Mouse (Mus musculus) heart, postnatal 25 days (tissue): ENCODE measurements at regions not wholly inside any gene's neighbourhood (a gene's known extent, or its start where the extent isn't known, plus 50 kb on each side); places are given as distances from the start of the nearest gene placed in this dataset.
A peak's percentile ranks its signal among the peaks of the same experiment; 100 is the strongest.

Experiments used
- DNase-seq: peaks from one replicate; pipeline ENCODE4 v3.0.0; 2022; ENCODE audit warnings: low spot score
- intact Hi-C: fragments of 180-260 bp; cut with DNase I; formaldehyde crosslinking; loops from one replicate; pipeline ENCODE4 v1.15.1; 2025

DNA sequence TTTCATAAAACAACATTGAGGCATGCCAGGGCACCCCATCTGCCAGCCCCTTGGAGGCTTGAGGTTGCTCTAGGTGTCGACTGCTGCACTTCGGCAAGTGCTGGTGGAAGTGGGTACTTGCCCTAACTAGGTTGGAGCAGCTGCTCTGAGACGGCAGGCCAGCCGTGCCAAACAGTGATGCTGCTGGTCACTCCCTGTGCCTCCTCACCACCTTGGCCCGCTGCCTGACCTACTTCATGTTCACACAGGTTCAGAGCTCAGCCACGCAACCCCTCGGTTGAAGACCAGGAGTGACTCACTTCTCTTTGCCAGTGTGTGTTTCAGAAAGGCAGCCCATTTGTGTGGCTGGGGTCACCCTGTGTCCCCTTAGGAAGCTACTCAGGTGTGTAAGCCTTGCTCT, 540.3 kb upstream of the Tbx3 start:
- intact Hi-C loops: no loop called here
- DNase-seq: no peak

DNA sequence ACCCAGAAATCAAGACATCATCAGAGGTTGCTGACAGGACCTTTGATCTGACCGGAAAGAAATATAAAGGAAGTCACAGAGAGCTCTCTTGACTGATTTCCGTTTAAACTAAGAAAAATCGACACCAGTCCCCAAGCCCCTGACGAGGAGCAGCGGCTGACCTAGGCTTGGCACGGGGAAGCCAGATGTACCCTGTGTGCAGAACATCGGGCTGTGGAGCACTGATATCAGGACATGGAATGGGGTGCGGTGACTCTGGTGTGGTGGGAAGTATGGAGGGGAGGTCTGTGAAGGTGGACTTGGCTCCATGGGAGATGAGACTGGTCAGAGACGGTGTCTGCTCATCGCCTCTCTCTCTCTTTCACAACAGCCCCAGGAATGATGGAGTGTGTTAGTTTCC, 539.0 kb upstream of the Tbx3 start:
- DNase-seq: no peak
- intact Hi-C loops: no loop called here

DNA sequence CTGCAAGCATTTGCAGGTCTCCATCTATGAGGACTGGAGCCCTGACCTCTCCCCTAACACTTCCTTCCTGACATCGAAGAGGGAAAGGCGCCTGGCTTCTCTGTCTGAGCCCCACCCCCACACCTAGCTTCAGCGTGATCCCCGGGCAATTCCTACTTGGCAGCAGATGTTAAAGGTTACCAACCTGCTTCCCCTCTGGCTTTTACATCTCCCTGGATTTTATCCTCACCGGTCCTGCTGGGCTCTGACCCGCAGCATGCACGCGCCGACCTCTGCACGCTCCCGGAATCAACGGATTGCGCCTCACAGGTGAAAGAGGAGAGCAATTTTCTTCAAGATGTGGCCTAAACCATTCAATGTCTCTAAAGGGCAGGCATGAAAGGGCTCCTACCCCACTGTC, 537.1 kb upstream of the Tbx3 start:
- intact Hi-C loops: no loop called here
- no peak for DNase-seq

DNA sequence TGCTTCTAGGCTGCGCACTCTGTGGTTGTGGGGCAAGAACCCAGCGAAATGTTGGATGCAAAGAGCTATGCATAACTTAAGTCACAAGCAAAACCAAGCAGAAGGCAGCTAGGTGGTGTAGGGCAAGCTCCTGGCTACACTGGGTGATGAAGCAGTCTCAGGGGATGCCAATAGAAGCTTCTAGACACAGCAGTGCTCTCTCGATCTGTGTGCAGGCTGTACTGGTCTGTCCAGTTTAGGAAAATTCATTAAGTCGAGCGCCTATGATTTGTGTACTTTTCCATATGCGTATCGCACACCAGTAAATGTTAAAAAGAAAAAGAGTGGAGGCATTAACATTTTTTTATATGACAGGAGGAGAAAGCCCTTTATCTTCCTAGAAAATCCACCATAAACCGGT, 533.6 kb upstream of the Tbx3 start:
- DNase-seq: no peak
- intact Hi-C loops: no loop called here

DNA sequence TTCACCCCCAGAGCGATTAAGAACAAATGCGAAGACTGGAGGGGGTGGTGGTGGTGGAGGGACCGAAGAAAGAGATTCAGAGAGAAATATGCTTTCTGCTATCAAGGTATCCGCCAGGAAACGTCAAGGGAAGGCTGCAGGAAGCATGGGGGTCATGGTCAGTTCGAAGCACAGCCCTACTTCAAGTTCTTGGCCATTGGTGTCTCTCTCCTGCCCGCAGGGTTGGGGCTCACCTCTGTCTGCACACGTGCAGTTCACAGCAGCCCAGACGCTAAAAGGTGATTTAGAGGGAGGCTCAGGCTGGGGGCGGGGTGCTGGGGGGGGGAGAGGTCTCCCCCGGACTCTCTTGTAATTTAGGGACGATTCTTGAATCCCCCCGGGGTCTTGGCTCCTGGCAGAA, 533.1 kb upstream of the Tbx3 start:
- intact Hi-C loops: no loop called here
- DNase-seq: no peak

DNA sequence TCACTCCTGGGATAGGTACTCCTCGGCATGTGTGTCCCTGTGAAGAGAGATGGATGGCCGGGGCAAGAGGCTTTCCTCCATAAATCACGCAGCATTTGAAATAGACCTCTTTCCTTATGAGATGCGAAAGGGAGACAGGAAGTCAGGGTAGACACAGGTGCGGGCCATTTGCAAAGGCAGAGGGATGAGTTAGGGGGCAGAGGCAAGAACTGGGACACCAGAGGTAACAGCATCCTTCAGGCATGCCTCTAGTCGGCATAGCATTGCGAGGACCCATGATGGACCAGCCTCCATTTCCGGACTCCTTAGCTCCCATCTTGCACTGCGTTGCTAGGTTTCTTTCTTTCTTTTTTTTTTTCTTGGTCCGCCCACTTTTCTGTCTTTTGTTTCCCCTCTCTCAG, 532.6 kb upstream of the Tbx3 start:
- DNase-seq: no peak
- intact Hi-C loops: no loop called here

DNA sequence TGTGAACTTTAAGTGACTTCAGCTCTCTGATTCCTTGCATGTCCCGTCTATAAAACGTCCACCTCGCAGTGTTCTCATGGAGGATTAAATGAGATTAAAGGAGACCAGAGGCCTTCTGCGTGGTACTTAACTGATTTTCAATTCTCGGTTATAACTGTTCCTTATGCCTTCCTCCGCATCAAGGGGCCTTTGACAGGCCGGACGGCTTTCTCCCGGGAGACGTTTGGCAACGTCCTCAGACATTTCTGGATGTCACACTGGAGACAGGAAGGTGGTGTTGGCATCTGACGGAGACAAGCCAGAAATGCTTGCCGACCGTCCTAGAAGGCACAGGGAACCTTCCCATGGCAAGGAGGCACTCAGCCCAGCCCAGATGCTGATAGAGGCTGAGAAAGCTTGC, 532.2 kb upstream of the Tbx3 start:
- intact Hi-C loops: no loop called here
- DNase-seq: no peak

DNA sequence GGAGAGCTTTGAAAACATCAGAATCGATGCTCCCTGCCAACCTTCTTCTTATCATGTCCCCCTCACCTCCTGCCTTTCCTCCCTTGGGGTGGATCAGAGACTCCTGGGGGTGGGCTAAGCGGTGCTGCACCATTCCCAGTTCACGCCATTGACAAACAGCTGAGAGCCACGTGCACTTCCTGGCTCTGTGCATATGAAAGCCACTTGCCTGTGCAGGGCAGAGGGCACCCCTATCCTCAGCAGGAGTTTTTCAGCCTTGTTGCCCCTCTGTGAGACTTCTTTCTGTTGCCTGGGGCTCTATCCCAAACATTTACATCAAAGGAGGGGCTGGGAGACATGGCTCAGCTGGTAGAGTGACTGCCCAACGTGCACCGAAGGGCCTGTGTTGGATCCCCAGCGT, 531.1 kb upstream of the Tbx3 start:
- DNase-seq: no peak
- intact Hi-C loops: no loop called here

DNA sequence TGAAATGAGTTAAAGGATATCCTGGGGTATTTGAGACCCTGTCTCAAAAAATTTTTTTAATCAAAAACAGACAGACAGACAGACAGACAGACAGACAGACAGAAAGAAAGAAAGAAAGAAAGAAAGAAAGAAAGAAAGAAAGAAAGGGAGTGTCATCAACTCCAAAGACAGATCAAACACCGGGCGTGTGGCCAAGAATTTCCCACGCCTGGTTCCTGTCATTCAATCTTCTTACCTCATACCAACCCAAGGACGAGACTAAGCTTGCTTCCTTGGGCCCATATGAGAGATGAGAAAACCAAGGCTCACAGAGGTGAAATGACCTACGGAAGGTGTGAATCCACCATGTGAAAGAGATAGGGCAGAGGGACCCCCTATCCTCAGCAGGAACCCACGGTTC, 530.7 kb upstream of the Tbx3 start:
- DNase-seq: no peak
- intact Hi-C loops: no loop called here

DNA sequence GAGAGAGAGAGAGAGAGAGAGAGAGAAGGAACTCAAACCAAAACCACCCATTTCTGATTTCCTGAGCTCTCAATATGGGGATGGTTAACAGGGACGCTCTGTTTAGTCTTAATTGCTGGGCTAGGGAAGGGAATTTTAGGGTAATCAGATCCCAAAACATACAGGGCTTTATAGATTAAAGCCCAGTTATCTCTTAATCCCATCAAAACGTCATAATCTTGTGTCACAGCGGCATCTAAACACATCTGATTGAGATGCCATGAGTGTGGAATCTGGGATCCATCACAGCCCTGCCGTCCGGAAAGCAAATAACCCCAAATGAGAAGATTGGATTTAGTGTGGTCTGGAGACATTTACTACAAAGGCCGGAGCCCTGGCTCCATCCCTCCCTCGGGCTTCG, 527.1 kb upstream of the Tbx3 start:
- intact Hi-C loops: no loop called here
- DNase-seq: no peak

DNA sequence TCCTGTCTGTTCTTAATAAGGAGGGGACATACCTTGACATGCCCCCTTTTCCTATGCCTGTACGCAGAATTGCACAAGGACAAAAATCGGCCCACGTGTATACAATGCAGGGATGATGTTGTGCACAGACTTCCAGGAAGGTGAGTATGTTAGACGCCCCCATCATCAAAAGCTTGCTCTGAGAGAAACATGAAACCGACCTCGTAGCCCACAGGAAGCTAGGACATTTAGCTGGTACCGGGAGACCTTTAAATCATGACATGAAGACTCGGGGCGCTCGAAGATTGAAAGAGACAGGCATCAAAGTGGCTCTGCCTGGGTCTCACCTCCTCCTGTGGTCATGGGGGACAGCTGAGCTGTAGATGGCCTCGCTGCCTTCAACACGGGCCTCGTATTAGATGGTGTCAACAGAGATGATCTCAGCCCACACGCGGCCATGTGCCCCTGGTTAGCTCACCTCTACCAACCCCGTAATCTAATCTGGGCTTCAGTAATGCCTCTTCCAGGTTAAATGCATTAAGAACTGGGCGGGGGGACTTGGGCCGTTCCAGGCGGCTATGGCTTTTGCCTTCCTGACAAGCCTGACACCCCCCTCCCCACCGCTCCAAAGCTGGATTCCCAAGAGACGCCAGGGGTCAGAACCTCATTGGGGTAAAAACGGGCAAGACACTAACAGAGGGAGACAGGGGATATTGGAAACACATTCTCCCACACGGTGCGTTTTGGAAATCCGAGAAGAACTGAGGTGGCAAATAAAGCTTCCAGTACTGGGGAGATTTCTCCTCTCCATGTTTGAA, 520.9 kb upstream of the Tbx3 start:
- intact Hi-C loops: no loop called here
- no peak for DNase-seq

DNA sequence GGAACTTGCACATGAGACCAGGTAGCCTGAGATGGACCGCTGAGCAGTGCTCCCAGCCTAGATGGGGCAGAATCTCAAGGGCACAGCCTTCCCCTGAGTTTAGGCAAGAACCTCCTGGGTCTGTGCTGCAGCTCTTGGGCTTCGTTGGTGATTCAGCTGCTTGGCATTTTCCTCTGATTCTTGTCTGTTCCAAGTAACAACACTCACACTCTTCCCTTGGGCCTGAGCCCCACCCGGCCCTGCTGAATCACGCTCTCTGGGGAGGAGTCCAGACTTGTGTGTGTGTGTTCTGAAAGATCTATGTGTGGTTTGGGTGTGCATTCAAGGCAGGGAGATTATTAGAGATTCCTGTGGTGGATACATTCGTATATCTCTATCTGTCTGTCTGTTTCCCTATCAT, 517.4 kb upstream of the Tbx3 start:
- DNase-seq: no peak

DNA sequence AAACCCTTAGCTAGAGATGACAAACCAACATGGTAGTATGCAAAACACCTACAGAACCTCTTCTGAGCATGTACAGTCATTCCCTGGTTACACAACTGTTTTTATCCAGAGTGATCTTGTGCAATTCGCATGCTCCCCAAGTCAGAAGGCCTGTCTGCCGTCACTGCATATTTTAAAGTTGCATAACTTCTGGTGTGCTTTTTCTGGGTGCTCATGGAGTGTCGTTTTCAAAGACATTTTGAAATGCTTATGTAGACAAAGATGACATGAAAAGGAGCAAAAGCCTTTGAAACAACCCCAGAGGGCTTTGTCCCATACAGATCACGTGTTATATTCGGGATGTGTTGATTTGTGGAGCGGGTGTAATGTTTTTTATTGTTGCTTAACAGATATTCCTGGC, 513.8 kb upstream of the Tbx3 start:
- intact Hi-C loops: no loop called here

More for the DNA sequence above, 517.4 kb upstream of the Tbx3 start:
- intact Hi-C loops: no loop called here

DNA sequence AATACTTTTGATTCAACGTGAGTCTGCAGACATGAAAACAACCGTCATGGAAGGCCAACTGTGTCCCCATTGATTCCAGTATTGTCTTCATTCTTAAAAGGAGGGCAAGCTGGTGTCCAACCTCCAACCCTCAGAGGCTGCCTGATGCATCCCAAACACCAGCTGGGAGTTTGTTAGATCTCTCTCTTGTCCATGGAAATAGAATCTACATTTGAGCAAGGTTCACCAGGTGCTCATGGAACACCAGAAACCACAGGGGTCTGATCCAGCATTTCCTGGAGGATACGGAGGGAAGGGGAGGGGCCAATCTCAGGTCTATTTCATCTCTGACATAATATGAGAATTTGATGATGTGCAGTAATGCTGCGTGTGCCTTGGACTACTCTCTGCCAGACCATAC, 512.3 kb upstream of the Tbx3 start:
- DNase-seq: no peak

More for the DNA sequence above, 513.8 kb upstream of the Tbx3 start:
- no peak for DNase-seq

DNA sequence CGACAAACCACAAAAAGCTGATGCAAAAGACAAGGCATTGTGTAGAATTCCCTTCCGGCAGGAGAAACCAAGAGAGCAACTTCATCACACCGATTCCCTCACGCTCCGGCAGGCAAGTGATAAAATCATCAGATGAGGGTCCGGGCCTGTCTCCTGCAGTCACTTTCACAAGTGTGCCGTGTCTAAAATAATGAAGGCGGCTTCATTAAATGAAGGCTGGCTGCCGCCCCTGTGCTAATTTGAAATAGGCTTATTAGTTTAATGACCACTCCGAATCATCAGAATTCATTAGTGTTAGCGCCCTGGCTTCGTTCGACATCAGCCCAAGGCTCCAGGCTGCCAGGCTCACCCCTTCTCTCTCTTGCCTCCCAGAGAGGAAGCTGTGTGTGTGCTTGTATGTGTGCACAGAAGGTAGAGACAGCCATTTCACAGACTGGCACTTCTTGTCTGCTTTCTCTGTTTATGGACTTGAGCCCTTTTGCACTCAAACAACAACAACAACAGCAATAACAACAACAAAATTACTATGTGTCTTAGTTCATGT, 508.3 kb upstream of the Tbx3 start:
- intact Hi-C loops: no loop called here
- no peak for DNase-seq

More for the DNA sequence above, 512.3 kb upstream of the Tbx3 start:
- intact Hi-C loops: no loop called here

DNA sequence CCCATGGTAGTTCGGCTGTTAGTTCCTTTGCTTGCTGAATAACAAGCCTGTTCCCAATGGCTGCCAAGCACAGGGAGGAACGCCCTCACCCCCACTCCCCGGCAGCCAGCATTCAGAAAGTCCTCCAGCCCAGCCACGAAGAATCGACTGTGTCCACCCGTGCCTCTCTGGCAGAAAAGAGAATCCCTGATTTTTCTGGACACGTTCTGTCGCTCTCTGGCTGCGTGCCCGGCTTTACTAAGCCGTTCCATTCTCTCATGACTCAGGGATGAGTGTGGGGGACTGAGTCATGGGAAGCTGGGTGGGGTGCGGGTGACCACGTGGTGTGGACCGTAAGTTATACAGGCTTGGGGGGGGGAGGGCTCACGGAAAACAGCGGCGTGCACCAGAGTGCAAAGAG, 502.8 kb upstream of the Tbx3 start:
- intact Hi-C loops: no loop called here
- DNase-seq: peak; percentile 77

DNA sequence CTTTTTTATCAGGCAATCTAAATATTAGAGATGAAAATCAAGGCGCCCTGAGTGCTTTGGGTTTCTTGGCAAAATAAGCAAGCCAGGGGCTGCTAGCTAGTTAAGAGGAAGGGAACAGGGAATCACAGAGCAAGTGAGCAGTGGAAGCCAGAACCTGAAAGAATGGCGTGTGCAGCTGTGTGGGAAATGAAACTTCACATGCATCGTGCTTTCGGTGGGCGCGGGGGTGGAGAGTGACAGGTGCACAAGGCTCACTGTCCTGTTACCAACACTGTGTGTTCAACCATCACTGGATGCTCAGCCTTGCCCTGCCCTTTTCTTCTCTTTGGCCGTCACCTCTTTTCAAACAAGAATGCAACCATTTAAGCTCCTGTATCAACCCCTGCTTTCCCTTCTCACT, 501.2 kb upstream of the Tbx3 start:
- intact Hi-C loops: no loop called here
- DNase-seq: no peak

DNA sequence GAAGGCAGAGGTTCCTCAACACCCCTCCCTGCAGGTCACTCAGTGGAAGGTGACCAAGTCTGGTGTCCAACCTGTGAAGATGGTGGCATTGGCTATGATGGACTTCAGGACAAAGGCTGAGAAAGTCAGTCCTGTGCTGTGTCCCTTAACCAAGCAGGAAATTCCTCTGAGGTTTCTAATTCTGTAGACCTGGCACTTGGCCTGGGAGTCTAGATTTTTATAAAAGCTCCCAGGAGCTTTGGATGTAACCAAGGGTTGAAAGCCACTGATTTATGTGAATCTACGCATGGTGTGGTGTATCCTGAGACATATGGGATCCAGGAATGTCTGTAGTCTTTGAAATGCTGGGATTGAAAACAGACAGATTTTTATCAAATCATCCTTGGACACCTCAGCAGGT, 498.8 kb upstream of the Tbx3 start:
- intact Hi-C loops: no loop called here
- DNase-seq: no peak

DNA sequence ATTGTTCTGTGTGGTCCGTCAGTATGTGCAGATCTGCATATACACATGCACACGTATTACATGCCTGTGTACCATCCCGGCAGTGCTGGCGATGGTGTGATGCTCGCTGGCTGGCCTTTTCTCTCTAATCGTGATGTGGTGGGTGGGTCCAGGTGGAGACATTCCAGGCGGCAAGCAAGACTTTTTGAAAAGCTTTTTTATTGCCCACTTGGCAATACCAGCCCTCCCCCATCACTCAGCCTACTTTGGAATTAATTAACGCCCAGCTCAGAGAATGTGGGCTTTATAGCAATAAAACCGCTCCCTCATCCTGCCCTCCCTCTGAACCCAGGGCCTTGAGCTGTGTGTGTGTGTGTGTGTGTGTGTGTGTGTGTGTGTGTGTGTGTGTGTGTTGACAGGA, 491.7 kb upstream of the Tbx3 start:
- intact Hi-C loops: no loop called here
- DNase-seq: no peak

DNA sequence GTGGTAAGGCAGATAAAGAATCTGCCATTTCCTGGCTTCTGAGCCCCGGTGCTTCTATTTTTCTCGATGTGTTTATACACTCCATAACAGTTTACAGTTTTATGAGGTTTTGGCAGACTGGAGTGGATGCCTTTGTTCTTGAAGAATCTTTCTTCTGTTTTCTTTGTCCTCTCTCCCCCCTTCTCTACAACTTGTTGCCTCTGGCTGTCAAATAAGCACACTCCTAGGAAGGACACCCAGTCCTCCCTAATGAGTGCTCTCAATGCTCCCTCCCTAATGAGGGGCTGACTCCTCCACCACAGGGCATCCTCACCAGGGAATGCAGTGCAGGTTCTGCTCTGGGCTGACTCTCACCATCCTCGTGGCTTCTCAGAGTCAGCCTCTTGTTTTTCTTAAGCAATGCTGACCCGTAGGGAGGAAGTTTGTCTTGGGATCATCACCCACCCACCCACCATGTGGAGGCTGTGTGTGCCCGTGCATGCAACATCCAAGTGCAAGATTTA, 486.9 kb upstream of the Tbx3 start:
- intact Hi-C loops: no loop called here

DNA sequence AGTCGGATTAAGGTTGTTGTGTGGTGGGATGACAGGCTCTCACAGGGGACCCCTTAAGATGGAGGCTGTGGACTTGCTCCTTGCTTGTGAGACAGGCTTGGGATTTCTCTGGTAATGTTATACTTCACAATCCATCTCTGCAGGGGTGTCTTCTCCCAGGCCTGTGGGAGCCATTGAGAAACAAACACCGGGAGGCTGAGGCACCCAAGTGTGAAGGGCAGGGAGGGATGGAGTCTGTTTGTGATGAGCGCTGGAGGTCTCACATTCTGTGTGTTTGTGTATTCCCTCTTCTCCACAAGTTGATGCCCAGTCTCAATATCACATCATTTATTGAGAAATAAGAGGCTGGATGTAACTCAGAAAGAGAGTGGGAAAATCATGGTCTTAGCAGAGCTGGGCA, 483.9 kb upstream of the Tbx3 start:
- DNase-seq: no peak

More for the DNA sequence above, 486.9 kb upstream of the Tbx3 start:
- DNase-seq: no peak

DNA sequence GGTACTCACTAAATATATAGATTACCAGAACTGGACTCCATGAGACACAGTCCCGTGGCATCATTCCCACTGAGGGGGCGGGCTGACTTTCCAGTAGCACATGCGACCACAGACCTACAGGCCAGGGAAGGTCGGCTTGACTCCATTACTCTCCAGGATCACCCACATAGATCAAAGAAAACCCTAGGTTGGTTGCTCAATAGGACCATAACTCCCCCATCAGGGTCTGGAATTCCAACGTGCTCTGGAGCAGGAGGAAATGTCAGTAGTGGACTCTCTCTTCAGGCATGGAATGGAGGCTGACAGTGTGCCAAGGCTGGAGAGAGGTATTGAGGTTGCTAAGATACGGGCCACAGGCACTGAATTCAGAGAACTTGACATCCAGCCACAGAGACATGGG, 482.0 kb upstream of the Tbx3 start:
- no peak for DNase-seq
- intact Hi-C loops: no loop called here

More for the DNA sequence above, 483.9 kb upstream of the Tbx3 start:
- intact Hi-C loops: no loop called here
